Mouse (Mus musculus): ENCODE data around the gene Galnt14. TPM values are rescaled to one million over a fixed set of nuclear protein-coding genes. Genes with fewer than 3 reads are reported as not detected.

Galnt14 gene
- total RNA-seq, 2 experiments from 2014 or later = 0.89 to 1.3 TPM

- DNase-seq = no peak
Measured at GRCm38 (mm10) chr17:73571961-73572360, 138.3 kb downstream of the Galnt14 start.

- no peak for DNase-seq
Measured at GRCm38 (mm10) chr17:73568204-73568603, 142.0 kb downstream of the Galnt14 start.

- DNase-seq = no peak
Measured at GRCm38 (mm10) chr17:73561149-73561548, 149.1 kb downstream of the Galnt14 start.

GRCm38 (mm10) chr17:73560208-73560784 lies 150.0 kb downstream of the Galnt14 start:
- no peak for DNase-seq

- no peak for DNase-seq
Measured at GRCm38 (mm10) chr17:73559498-73559897, 150.8 kb downstream of the Galnt14 start.

GRCm38 (mm10) chr17:73557101-73557500 lies 153.2 kb downstream of the Galnt14 start:
- no peak for DNase-seq

GRCm38 (mm10) chr17:73556436-73556835 lies 153.8 kb downstream of the Galnt14 start:
- DNase-seq = no peak

- DNase-seq = no peak
Measured at GRCm38 (mm10) chr17:73554668-73555067, 155.6 kb downstream of the Galnt14 start.

GRCm38 (mm10) chr17:73548783-73549566 lies 161.3 kb downstream of the Galnt14 start:
- DNase-seq = no peak

GRCm38 (mm10) chr17:73548119-73548518 lies 162.1 kb downstream of the Galnt14 start:
- no peak for DNase-seq

- DNase-seq = no peak
Measured at GRCm38 (mm10) chr17:73547483-73547882, 162.8 kb downstream of the Galnt14 start.

GRCm38 (mm10) chr17:73541911-73542310 lies 168.3 kb downstream of the Galnt14 start:
- no peak for DNase-seq

- DNase-seq = no peak
Measured at GRCm38 (mm10) chr17:73541233-73541570, 169.1 kb downstream of the Galnt14 start.

- DNase-seq = no peak
Measured at GRCm38 (mm10) chr17:73540409-73541232, 169.6 kb downstream of the Galnt14 start.

- no peak for DNase-seq
Measured at GRCm38 (mm10) chr17:73531896-73532295, 178.4 kb downstream of the Galnt14 start.

GRCm38 (mm10) chr17:73522169-73522568 lies 188.1 kb downstream of the Galnt14 start:
- no peak for DNase-seq

- DNase-seq = no peak
Measured at GRCm38 (mm10) chr17:73519350-73519749, 190.9 kb downstream of the Galnt14 start.

GRCm38 (mm10) chr17:73518359-73518758 lies 191.9 kb downstream of the Galnt14 start:
- no peak for DNase-seq

GRCm38 (mm10) chr17:73515506-73515905 lies 194.7 kb downstream of the Galnt14 start:
- no peak for DNase-seq

- no peak for DNase-seq
Measured at GRCm38 (mm10) chr17:73514862-73515261, 195.4 kb downstream of the Galnt14 start.

GRCm38 (mm10) chr17:73514258-73514657 lies 196.0 kb downstream of the Galnt14 start:
- no peak for DNase-seq

- no peak for DNase-seq
Measured at GRCm38 (mm10) chr17:73512844-73513243, 197.4 kb downstream of the Galnt14 start.

Measured in adrenal gland, postnatal 36 days (tissue).